Mouse (Mus musculus) forebrain, embryonic 14.5 days (tissue): ENCODE data around the gene Fam78a. TPM values are rescaled to one million over a fixed set of nuclear protein-coding genes. Genes with fewer than 3 reads are reported as not detected.
"Not testable (repeated sequence)": the region's sequence is repeated elsewhere in the genome, so short reads cannot be mapped to it uniquely, and the experiment has no call there.

Experiments
- ATAC-seq: fragments of 200-750 bp; cut with Nextera tagmentation; 2 replicates; pipeline ENCODE4 v1.8.0; 2017; ENCODE audit warnings: mild to moderate bottlenecking, moderate library complexity
- DNase-seq: peaks from one replicate; pipeline ENCODE4 v3.0.0-alpha.2; 2015; ENCODE audit warnings: low spot score
- H3K27ac ChIP-seq: fragments of 300-500 bp; sonication (generic); 2 replicates; pipeline ENCODE4 v1.5.1; 2014; ENCODE audit warnings: low read depth, mild to moderate bottlenecking, control low read depth, low read length, moderate library complexity
- H3K27me3 ChIP-seq: fragments of 300-500 bp; sonication (generic); replicated peaks from 2 replicates; pipeline ENCODE4 v1.6.1; 2014; ENCODE audit warnings: low read length, control low read depth, mixed read lengths; ENCODE audit not compliant: control insufficient read depth, insufficient read depth
- H3K36me3 ChIP-seq: fragments of 300-500 bp; sonication (generic); 2 replicates; pipeline ENCODE4 v1.6.1; 2014; ENCODE audit warnings: low read length, control low read depth; ENCODE audit not compliant: control insufficient read depth, insufficient read depth
- H3K4me1 ChIP-seq: fragments of 300-500 bp; sonication (generic); 2 replicates; pipeline ENCODE4 v1.6.1; 2014; ENCODE audit warnings: antibody characterized with exemption, low read length, control low read depth; ENCODE audit not compliant: control insufficient read depth, insufficient read depth
- H3K4me2 ChIP-seq: fragments of 300-500 bp; sonication (generic); 2 replicates; pipeline ENCODE4 v1.6.1; 2014; ENCODE audit warnings: mild to moderate bottlenecking, control low read depth, low read length
- H3K4me3 ChIP-seq: fragments of 300-500 bp; sonication (generic); 2 replicates; pipeline ENCODE4 v1.5.1; 2014; ENCODE audit warnings: low read depth, low read length, control low read depth
- H3K9ac ChIP-seq: fragments of 300-500 bp; sonication (generic); 2 replicates; pipeline ENCODE4 v1.6.1; 2014; ENCODE audit warnings: mild to moderate bottlenecking, low read length, control low read depth, moderate library complexity
- H3K9me3 ChIP-seq: fragments of 300-500 bp; sonication (generic); replicated peaks from 2 replicates; pipeline ENCODE4 v1.6.1; 2016; ENCODE audit warnings: low read length, control low read depth, mixed read lengths; ENCODE audit not compliant: control insufficient read depth
- WGBS: fragments of 180-500 bp; shearing (Covaris S2); extraction: QIAGEN DNeasy Blood & Tissue Kit; methylation state at CpG from one replicate; pipeline ENCODE4 v1.1.7; 2014; 5-methylcytosine and 5-hydroxymethylcytosine counted together
- polyA plus RNA-seq: library from polyadenylated mRNA; unstranded; fragments of >200 nt; fragmentation: Nextera tagmentation; extraction: Ambion mirVana; gene quantifications from 2 replicates; pipeline ENCODE4 v1.2.1, GENCODE M21; 2014

The Fam78a gene
- polyA plus RNA-seq, 1 experiment from 2014 or later = 0.34 TPM

- H3K4me1 ChIP-seq = no peaks in the 10 kb centered on the region
- WGBS = 76% methylated on average over 10 of the region's 10 CpGs
These were observed 37.3 kb downstream of the Fam78a start for GRCm38 (mm10) chr2:32047323-32047722.

GRCm38 (mm10) chr2:32046009-32046408, 38.6 kb downstream of the Fam78a start:
- Histone ChIP-seq H3K4me3 (no peak overlapping the region), H3K36me3 (peaks cover 89% of the 10 kb centered on the region), H3K27me3 (no peaks in the 10 kb centered on the region), H3K9ac (no peak overlapping the region), H3K27ac (no peak overlapping the region), H3K4me1 (no peaks in the 10 kb centered on the region), H3K9me3 (no peaks in the 10 kb centered on the region), H3K4me2 (no peak overlapping the region)
- WGBS = 90% methylated on average over 10 of the region's 10 CpGs
- DNase-seq (no peak), ATAC-seq (no peak)

More at GRCm38 (mm10) chr2:32047323-32047722, 37.3 kb downstream of the Fam78a start:
- peaks cover 89% of the 10 kb centered on the region for H3K36me3 ChIP-seq
- H3K4me2 ChIP-seq = no peak overlapping the region
- ATAC-seq (no peak), DNase-seq (no peak)
- H3K9ac ChIP-seq = no peak overlapping the region
- no peak overlapping the region for H3K27ac ChIP-seq
- no peak overlapping the region for H3K4me3 ChIP-seq
- H3K27me3 ChIP-seq = no peaks in the 10 kb centered on the region
- no peaks in the 10 kb centered on the region for H3K9me3 ChIP-seq

GRCm38 (mm10) chr2:32045375-32045774, 39.3 kb downstream of the Fam78a start:
- no peak for DNase-seq
- no peaks in the 10 kb centered on the region for H3K4me1 ChIP-seq
- H3K9ac ChIP-seq = no peak overlapping the region
- H3K36me3 ChIP-seq = peaks cover 88% of the 10 kb centered on the region
- no peaks in the 10 kb centered on the region for H3K9me3 ChIP-seq
- no peak overlapping the region for H3K4me2 ChIP-seq
- H3K4me3 ChIP-seq = no peak overlapping the region
- no peak for ATAC-seq
- no peak overlapping the region for H3K27ac ChIP-seq
- WGBS = 86% methylated on average over 6 of the region's 6 CpGs
- H3K27me3 ChIP-seq = no peaks in the 10 kb centered on the region

GRCm38 (mm10) chr2:32043836-32044235, 40.8 kb downstream of the Fam78a start:
- no peak overlapping the region for H3K4me3 ChIP-seq
- DNase-seq (no peak), ATAC-seq (no peak)
- WGBS = 76% methylated on average over 5 of the region's 5 CpGs
- no peaks in the 10 kb centered on the region for H3K9me3 ChIP-seq
- H3K4me1 ChIP-seq = no peaks in the 10 kb centered on the region
- peaks cover 94% of the 10 kb centered on the region for H3K36me3 ChIP-seq
- no peak overlapping the region for H3K27ac ChIP-seq
- no peaks in the 10 kb centered on the region for H3K27me3 ChIP-seq
- no peak overlapping the region for H3K9ac ChIP-seq
- no peak overlapping the region for H3K4me2 ChIP-seq

GRCm38 (mm10) chr2:32041087-32041486, 43.6 kb downstream of the Fam78a start:
- H3K9ac ChIP-seq = no peak overlapping the region
- H3K36me3 ChIP-seq = peaks cover 88% of the 10 kb centered on the region
- ATAC-seq = no peak
- WGBS = 98% methylated on average over 2 of the region's 2 CpGs
- DNase-seq = no peak
- no peak overlapping the region for H3K4me3 ChIP-seq
- H3K4me2 ChIP-seq = no peak overlapping the region
- no peaks in the 10 kb centered on the region for H3K4me1 ChIP-seq
- H3K27me3 ChIP-seq = no peaks in the 10 kb centered on the region
- H3K27ac ChIP-seq = no peak overlapping the region
- no peaks in the 10 kb centered on the region for H3K9me3 ChIP-seq

- H3K4me2 ChIP-seq, H3K27ac ChIP-seq, H3K4me1 ChIP-seq, DNase-seq, H3K4me3 ChIP-seq, ATAC-seq, H3K27me3 ChIP-seq, H3K9me3 ChIP-seq, H3K9ac ChIP-seq: not testable (repeated sequence)
- H3K36me3 ChIP-seq = peaks cover 84% of the 10 kb centered on the region
- WGBS = 89% methylated on average over 9 of the region's 9 CpGs
These were observed 44.0 kb downstream of the Fam78a start for GRCm38 (mm10) chr2:32040646-32041045.

GRCm38 (mm10) chr2:32038661-32039081, 46.0 kb downstream of the Fam78a start:
- peaks cover 85% of the 10 kb centered on the region for H3K36me3 ChIP-seq
- no peak for ATAC-seq
- H3K4me1 ChIP-seq = no peaks in the 10 kb centered on the region
- H3K27me3 ChIP-seq = no peaks in the 10 kb centered on the region
- H3K9me3 ChIP-seq = no peaks in the 10 kb centered on the region
- H3K27ac ChIP-seq = no peak overlapping the region
- no peak overlapping the region for H3K9ac ChIP-seq
- WGBS = 81% methylated on average over 8 of the region's 8 CpGs
- DNase-seq = no peak
- H3K4me3 ChIP-seq = no peak overlapping the region
- no peak overlapping the region for H3K4me2 ChIP-seq

GRCm38 (mm10) chr2:32037279-32037858, 47.3 kb downstream of the Fam78a start:
- no peak overlapping the region for H3K4me2 ChIP-seq
- H3K4me3 ChIP-seq = no peak overlapping the region

GRCm38 (mm10) chr2:32034206-32034605, 50.5 kb downstream of the Fam78a start:
- WGBS = 95% methylated on average over 6 of the region's 6 CpGs
- no peak for ATAC-seq
- no peaks in the 10 kb centered on the region for H3K4me1 ChIP-seq
- H3K4me3 ChIP-seq = no peak overlapping the region
- no peak for DNase-seq
- no peak overlapping the region for H3K9ac ChIP-seq
- no peaks in the 10 kb centered on the region for H3K27me3 ChIP-seq
- no peak overlapping the region for H3K27ac ChIP-seq
- no peak overlapping the region for H3K4me2 ChIP-seq
- peaks cover 80% of the 10 kb centered on the region for H3K36me3 ChIP-seq
- H3K9me3 ChIP-seq = no peaks in the 10 kb centered on the region

More at GRCm38 (mm10) chr2:32037279-32037858, 47.3 kb downstream of the Fam78a start:
- no peaks in the 10 kb centered on the region for H3K4me1 ChIP-seq
- no peak for DNase-seq
- peaks cover 85% of the 10 kb centered on the region for H3K36me3 ChIP-seq
- H3K9me3 ChIP-seq = no peaks in the 10 kb centered on the region
- H3K27ac ChIP-seq = no peak overlapping the region; the same call in 1 of the 2 replicates
- H3K27me3 ChIP-seq = no peaks in the 10 kb centered on the region
- no peak overlapping the region for H3K9ac ChIP-seq
- 82% methylated on average over 6 of the region's 6 CpGs for whole genome bisulfite sequencing
- ATAC-seq = no peak
